Mouse (Mus musculus) layer of hippocampus, adult 8-10 months (tissue): ENCODE measurements at regions not wholly inside any gene's neighbourhood (a gene's known extent, or its start where the extent isn't known, plus 50 kb on each side); places are given as distances from the start of the nearest gene placed in this dataset.

Source experiments
- DNase-seq, 2 experiments: peaks; one replicate each; pipeline ENCODE4 v3.0.0; 2022; ENCODE audit warnings: low spot score in 2 of 2

DNA sequence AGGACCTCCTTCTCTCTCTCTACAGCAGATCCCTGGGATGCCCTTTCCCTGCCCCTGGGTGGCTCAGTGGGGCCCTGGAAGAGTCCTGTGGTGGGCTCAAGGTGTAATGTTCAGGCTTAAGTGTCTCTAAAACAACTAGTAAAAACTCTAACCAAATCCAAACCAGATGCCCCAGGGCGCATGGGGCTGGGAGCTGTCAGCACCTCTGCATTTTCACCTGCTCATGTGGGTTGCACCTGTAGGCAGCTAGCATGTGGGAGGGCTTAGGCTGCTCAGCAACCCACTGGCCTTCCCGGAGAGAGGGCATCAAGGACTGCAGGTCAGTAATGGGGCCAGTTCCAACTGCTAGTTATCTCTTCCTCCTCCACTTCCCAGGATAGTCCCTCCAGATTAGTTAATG lies 104.8 kb upstream of the Gm12830 start:
- DNase-seq = no peak

DNA sequence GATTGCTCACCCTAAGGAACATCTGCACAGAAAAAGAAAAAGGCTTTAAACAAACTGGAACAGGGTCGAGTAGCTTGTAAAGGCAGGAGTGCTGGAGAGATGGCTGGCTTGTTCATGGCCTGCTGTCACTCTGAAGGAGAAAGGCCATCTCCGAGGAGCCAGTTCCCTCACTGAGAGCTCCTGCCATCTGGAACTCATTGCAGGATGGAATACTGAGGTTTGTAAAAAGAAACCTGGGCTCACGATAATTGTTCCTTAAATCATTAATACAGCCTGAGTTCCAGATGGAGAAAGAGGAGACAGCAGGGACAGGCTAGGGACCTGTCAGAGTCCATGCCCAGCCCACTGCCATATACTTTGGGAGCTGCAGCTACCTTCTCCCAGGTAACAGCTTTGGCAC lies 100.8 kb upstream of the Gm12830 start:
- no peak for DNase-seq

DNA sequence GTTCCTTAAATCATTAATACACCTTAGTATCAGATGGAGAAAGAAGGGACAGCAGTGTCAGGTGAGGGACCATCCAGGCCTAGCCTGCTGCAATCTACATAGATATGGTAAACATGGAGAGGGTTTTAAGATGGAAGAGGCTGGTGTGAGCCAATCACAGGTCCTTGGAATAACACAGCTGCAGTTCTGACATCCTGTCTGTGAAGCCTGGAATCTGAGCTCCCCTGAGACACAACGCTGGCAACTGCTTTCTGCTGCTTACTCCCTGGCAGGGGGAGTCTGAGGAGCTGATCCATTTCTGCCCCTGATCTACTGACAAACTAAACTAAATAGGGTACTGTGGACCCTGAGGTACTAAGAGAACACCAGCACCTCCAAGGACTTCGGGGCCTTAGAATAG lies 100.1 kb upstream of the Gm12830 start:
- DNase-seq = no peak

DNA sequence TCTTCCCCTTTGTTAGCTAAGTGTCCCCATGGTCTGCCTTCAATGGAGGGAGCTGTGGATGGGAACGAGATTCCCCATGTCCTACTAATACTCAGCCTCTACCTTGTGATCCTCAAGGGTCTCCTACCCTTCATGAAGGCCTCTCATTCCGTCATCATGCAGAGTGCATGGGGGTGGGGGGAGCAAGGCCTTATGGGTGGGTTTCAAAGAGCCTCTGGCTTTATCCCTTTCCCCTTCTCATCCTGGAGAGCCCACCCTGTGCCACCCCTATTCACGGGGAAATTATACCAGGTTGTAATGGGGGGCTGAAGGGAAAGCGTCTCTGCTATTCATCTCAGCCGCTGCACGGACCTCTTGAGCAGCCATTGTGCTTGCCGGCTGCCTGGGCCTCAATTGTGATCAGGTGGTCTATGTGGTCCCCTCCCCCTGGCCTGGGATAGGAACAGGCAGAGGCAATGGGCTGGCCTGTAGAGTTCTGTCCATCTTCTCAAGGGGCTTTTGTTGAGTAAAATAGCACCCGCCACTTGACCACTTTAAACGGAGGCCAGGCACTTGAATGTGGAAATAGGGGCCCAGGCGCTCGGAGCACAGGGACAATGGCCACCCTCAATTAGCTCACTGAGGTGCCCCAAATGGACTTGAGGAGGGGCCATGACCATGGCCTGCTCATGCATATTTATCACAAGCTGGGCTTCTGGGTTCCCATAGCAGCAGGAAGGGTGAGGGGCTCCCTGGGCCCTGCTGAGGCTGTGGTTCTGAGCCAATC lies 93.1 kb upstream of the Gm12830 start:
- DNase-seq = no peak

DNA sequence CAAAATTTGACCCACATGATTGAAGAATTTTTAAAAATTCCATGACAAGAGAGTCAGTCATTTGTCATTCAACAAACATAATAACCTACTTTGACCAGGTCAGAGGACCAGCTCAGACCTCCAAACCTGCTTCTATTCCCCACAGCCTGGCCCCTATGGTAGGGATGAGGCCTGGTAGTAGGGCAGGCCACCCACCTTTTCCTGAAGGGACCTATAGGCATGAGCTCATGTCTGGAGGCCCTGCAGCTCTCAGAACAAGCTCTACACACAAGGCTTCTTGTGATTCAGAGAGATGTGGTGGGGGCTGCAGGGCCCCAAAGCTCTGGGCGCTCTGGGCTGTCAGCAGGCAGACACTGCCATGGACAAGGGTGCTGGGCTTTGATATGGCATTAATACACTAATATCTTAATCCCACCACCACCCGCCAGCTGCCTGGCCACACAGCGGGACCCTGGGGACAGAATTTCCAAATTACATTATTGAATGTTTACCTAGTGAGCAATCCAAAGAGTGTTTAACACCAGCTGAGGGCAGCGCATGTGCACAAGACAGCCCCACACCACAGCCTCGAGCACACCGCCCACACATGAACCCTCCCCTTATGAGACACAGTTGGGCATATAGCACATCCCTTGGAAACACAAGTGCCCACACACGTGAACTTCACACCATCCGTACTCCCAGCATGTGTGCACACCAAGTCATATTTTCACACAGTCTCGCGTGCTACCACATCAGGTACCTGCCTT lies 88.1 kb upstream of the Gm12830 start:
- no peak for DNase-seq

DNA sequence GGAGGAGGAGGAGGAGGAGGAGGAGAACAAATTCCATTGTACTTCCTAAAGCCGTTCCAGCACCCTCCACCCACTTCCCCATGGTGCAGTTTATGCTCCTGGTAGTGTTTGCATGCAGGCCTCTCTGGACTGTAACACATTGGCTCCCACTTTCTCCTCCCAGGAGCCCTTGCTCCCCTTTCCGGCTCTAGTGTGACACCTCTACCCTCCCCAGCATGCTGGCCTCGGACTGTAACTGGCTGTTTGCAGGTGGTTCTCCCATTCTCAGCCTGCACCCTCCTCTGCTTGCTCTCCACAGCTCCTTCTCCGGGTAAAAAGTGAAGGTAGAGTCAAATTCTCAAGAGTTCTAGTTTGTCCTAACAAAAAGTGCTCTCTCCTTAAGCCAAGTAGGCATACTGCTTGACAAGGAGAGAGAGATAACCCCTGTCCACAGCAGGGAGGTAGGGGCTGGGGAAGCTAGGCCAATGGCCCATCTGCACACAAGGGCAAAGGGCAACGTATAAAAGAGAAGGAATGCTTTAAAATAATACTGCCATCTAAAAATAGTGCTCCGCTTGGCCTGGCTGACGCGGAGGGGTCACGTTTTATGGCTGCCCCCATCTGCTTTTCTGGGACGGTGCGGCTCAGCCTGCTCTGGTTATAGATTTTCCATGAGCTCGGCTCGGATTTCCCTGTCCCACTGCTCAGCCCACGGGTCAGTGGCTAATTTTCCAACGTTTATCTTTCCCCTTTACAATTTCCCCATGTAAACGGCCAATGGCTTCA lies 82.4 kb upstream of the Gm12830 start:
- DNase-seq = no peak

DNA sequence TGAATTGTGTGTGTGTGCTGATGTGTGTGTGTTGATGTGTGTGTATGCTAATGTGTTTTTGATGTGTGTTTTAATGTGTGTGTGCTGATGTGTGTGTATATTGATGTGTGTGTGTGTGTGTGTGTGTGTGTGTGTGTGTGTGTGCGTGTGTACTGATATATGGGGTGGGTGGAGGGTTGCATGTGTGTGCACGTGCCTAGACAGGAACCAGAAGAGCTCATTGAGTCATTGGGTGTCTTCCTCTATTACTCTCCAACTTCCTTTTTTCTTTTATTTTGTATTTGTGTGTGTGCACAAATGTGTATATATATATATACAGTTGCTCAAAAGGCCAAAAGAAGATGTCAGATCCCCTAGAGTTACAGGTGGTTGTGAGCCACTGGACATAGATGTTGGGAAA lies 73.4 kb upstream of the Gm12830 start:
- DNase-seq = no peak

DNA sequence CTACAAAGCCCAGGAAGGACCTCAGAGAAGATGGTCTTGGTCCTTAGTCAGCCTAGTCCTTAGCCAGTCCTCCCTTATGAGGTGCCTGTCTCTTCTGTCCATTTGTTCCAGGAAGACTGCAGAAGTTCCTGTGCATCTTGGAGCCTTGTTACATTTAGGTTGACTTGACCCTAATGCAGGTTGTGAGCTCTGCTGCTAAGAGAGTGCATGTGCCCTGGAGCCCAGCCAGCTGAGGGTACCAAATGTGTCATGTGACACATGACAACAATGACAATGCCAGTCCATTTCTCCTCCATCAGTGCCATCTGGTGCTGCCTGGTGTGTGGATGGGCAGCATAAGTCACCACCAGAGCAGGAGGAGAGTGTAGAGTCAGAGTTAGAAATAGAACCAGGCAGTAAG lies 61.7 kb upstream of the Gm12830 start:
- no peak for DNase-seq

DNA sequence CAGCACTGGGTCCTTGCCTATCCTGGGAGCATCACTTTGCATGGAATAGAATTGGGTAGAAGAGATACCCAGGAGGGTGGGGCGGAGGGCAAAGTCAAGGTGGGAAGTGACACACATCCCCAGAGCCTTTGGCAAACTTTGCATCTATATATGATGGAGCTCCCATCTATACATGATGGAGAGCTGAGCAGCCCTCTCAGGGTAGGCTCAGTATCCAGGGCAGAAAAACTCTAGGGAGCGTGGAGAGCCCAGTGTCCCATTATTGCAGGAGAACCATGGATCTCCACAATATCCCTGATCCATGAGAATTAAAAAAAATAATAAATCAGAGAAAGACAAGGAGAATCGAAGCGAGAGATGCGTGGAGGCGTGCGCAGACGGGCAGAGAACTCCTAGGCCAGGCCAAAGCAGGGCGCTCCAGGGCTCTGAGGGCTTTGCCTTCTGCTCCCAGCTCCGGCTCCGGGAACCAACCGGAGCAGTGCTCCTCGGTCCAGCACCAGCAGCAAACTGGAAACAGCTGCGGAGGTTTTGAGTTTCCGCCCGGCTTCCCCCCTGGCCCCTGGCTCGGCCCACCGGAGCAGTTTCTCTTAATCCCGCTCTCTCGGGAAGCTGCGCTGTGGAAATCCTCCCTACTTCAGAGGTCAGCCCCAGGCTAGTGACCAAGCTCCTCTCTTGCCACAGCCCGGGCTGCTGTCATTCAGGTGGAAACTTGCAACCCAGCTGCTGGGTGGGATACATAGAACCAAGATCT lies 54.7 kb upstream of the Gm12830 start:
- DNase-seq = no peak
